Mouse (Mus musculus) mesoderm, embryonic 11.5 days (tissue): ENCODE results near the gene Dlg2.

Source experiments
- DNase-seq: peaks from one replicate; pipeline ENCODE4 v3.0.0-alpha.2; 2012; ENCODE audit warnings: low read depth, low spot score

The Dlg2 gene

GRCm38 (mm10) chr7:92048876-92049275 is 1572.4 kb downstream of the Dlg2 start:
- DNase-seq: no peak

- no peak for DNase-seq
Observed at GRCm38 (mm10) chr7:92066851-92067250, 1590.4 kb downstream of the Dlg2 start.

GRCm38 (mm10) chr7:92087429-92087828 is 1611.0 kb downstream of the Dlg2 start:
- DNase-seq: no peak

- DNase-seq: peak; percentile 68
Observed at GRCm38 (mm10) chr7:92093860-92094259, 1617.4 kb downstream of the Dlg2 start.

- DNase-seq: no peak
Observed at GRCm38 (mm10) chr7:92095198-92095597, 1618.7 kb downstream of the Dlg2 start.

GRCm38 (mm10) chr7:92100847-92101246 is 1624.4 kb downstream of the Dlg2 start:
- no peak for DNase-seq

GRCm38 (mm10) chr7:92102892-92103543 is 1626.5 kb downstream of the Dlg2 start:
- DNase-seq: peak; percentile 72

GRCm38 (mm10) chr7:92105477-92105876 is 1629.0 kb downstream of the Dlg2 start:
- DNase-seq: peak; percentile 7

GRCm38 (mm10) chr7:92105956-92106355 is 1629.5 kb downstream of the Dlg2 start:
- no peak for DNase-seq

GRCm38 (mm10) chr7:92113065-92113464 is 1636.6 kb downstream of the Dlg2 start:
- no peak for DNase-seq

GRCm38 (mm10) chr7:92115237-92115871 is 1638.9 kb downstream of the Dlg2 start:
- DNase-seq: no peak

- DNase-seq: no peak
Observed at GRCm38 (mm10) chr7:92123276-92123675, 1646.8 kb downstream of the Dlg2 start.

GRCm38 (mm10) chr7:92125886-92126285 is 1649.4 kb downstream of the Dlg2 start:
- peak; percentile 16 for DNase-seq

GRCm38 (mm10) chr7:92134301-92134700 is 1657.8 kb downstream of the Dlg2 start:
- DNase-seq: no peak

GRCm38 (mm10) chr7:92135624-92136023 is 1659.2 kb downstream of the Dlg2 start:
- DNase-seq: no peak

GRCm38 (mm10) chr7:92140051-92140817 is 1663.8 kb downstream of the Dlg2 start:
- DNase-seq: no peak

GRCm38 (mm10) chr7:92147499-92147898 is 1671.0 kb downstream of the Dlg2 start:
- no peak for DNase-seq

- DNase-seq: peak; percentile 1
Observed at GRCm38 (mm10) chr7:92150768-92151167, 1674.3 kb downstream of the Dlg2 start.

GRCm38 (mm10) chr7:92154603-92155002 is 1678.1 kb downstream of the Dlg2 start:
- DNase-seq: no peak

- no peak for DNase-seq
Observed at GRCm38 (mm10) chr7:92163150-92163549, 1686.7 kb downstream of the Dlg2 start.

- no peak for DNase-seq
Observed at GRCm38 (mm10) chr7:92164316-92164715, 1687.8 kb downstream of the Dlg2 start.

GRCm38 (mm10) chr7:92164875-92165518 is 1688.5 kb downstream of the Dlg2 start:
- no peak for DNase-seq
